Mouse (Mus musculus): ENCODE results near the gene Efcab10. TPM values are rescaled to one million over a fixed set of nuclear protein-coding genes. Genes with fewer than 3 reads are reported as not detected.

Efcab10 gene
- total RNA-seq (2015; ENCODE audit: low replicate concordance) (not detected in 2 replicates), total RNA-seq (2017; ENCODE audit: low replicate concordance) (not detected in 2 replicates)

- no peak for ATAC-seq (replicated peaks; ENCODE audit: low FRiP score, poor library complexity, severe bottlenecking)
These were observed at the start of gene Efcab10 for GRCm38 (mm10) chr12:33394804-33395623. TSS of gene Efcab10 (plus strand) at chr12:33394854.

DNA sequence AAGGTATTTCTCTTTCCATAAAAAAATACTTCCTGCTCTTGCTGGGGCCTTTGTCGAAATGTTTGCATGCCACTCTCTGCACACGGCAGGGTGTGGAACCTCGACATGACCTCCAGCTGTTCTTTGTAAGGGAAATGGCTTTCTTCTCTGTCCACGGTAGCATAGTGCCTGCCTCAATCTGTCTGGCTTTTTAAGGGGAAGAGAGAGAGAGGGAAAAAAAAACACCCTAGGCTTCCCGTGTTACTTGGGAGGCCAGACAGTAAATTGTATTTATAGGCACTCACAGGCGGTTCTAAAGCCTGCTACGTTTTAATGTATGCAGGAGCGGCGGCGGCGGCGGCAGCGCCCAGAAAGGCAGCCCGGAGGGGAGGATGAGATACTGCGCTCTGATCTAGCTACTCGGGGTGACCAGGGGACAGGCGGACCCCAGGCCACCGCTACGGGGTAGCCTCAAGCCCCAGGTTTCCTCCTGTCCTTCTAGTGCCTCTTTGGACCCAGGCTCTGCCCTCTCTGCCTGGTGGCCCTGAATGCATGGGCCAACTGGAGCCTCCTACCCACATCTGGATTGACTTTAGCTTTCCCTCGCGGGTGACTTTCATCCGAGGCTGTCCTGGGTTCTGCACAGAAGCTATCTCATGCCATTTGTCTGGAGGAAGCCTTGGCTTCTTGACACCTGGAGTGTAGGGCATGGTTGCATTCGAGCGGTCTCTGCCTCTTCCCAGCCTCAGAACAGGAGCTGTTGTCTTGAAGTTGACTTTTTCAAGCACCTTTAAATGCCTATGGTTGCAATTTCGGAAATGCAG lies 49.5 kb upstream of the Efcab10 start:
- no peak for ATAC-seq (replicated peaks; ENCODE audit: low FRiP score, poor library complexity, severe bottlenecking)

DNA sequence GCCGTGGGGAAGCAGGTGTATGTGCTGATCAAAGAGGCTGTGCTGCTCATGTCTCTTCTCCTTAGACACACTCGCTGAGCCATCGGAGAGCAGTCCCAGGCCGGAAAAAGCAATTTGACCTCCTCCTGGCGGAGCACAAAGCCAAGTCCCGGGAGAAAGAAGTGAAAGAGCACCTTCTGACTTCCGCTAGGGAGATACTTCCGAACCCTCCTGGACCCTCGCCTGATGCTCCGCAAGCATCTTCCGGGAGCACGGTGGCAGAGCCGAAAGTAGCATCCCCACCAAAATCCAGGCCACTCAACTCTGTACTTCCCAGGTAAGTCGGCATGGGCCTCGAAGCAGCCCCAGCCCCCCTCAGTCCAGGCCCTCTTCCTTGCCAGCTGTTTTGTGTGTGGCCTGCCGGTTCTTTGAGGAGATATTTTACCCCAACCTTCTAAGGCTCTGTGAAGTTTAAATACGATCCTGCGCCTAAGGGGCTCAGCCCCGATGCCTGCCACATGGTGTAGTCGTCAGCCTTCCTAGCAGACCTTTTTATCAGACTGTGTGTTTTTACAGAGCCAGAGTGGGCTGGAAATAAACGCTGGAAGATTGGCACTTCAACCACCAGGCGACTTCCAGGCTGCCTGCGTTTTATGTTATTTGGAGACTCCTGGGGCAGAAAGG lies 48.8 kb upstream of the Efcab10 start:
- no peak for ATAC-seq (replicated peaks; ENCODE audit: low FRiP score, poor library complexity, severe bottlenecking)

DNA sequence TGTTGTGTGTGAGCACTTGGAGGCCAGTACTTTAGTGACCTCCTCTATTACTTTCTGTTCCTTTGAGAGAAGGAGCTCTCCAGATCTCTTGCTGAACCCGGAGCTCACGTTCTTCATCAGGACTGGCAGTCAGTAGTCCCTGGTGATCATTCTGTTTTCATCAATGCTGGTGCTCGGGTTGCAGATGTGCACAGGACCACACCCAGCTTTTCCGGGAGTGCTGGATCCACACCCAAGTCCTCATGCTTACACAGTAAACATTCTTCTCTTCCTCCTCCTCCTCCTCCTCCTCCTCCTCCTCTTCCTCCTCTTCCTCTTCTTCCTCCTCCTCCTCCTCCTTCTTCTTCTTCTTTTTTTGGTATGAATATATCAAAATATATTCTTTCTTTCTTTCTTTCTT lies 42.0 kb upstream of the Efcab10 start:
- ATAC-seq (replicated peaks; ENCODE audit: low FRiP score, poor library complexity, severe bottlenecking): no peak

DNA sequence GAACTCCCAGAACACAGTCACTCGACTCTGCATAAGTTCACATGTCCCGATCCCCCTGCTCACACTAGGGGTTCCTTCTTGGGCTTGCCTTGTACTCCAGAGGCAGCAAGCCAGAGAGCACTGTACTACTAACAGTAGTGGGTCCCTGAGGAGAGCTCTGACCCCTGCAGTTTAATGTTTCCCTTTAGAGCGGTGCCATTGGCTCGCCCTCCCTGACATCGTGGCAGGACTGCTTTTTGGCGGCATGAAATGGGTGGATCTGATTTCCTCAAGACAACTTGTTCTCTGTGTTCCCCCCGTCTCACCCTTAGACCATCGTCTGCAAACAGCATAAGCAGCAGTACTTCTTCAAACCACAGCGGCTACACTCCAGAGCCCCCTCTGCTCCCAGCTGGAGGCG lies 36.3 kb upstream of the Efcab10 start:
- no peak for ATAC-seq (replicated peaks; ENCODE audit: low FRiP score, poor library complexity, severe bottlenecking)

- ATAC-seq (replicated peaks; ENCODE audit: low FRiP score, poor library complexity, severe bottlenecking): no peak
These were observed 35.4 kb upstream of the Efcab10 start for GRCm38 (mm10) chr12:33359209-33359608.

DNA sequence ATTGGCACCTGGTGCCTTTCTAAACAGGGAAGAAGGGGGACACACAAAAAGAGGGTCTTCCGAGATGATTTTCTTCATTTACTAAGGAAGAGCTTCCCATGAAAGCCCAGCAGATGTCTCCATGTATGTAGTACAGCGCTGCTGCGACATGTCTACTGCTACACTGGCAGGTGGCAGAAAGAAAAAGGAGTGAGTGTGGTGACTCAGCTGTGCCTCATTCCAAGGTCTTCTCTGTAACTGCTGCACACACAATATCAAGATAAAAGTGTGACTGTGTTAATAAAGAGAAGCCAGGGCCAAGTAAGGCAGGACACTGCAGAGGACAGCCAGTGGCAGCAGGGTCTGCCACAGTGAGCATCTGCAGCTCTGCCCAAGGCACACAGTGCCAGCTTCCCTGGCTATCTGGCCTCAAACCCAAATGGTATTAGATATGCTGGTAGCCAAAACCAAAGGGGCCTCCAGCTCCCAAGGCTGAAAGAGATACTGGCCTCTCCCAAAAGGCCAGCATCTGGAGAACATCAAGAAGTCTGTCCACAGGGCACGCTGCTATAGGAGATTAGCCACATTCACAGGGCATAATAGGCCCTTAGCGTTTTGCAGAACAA lies 34.7 kb upstream of the Efcab10 start:
- ATAC-seq (replicated peaks; ENCODE audit: low FRiP score, poor library complexity, severe bottlenecking): no peak

DNA sequence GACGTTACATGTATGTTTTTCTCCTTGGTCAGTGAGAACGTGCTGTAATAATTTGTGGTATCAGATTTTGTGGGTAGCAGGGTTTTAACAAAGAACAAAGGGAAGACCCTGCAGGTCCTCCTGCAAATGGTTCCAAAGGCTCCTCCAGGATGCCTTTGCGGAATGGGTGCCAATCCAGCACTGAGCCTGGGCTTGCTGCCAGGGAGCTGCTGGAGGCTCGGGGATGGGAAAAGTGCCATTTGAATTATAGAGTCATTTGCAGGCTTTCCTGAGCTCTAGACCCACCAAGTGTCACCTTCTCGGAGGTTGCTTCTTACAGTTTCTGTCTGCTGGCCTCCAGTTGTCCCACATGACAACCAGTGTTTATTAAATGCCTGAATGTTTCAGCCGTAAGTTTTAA lies 33.9 kb upstream of the Efcab10 start:
- no peak for ATAC-seq (replicated peaks; ENCODE audit: low FRiP score, poor library complexity, severe bottlenecking)

GRCm38 (mm10) chr12:33364511-33364910 lies 30.1 kb upstream of the Efcab10 start:
- no peak for ATAC-seq (replicated peaks; ENCODE audit: low FRiP score, poor library complexity, severe bottlenecking)

DNA sequence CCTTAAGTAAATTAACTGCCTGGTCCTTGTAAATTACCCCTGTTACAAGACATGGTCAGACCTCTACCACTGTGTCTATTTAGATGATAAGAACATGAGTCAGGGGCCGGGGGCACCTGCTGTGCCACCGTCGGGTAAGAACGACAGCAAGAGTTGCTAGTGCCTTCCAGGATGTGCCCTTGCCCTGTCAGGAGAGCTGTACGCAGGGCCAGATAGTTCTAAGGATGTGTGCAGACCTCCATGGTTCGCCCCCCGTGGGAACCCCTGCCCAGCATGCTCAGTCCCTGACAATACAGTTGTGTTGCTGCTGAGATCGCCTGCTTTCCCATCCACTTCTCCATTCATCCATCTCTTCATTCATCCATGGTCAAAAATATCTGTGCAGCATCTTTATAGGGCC lies 29.5 kb upstream of the Efcab10 start:
- no peak for ATAC-seq (replicated peaks; ENCODE audit: low FRiP score, poor library complexity, severe bottlenecking)

DNA sequence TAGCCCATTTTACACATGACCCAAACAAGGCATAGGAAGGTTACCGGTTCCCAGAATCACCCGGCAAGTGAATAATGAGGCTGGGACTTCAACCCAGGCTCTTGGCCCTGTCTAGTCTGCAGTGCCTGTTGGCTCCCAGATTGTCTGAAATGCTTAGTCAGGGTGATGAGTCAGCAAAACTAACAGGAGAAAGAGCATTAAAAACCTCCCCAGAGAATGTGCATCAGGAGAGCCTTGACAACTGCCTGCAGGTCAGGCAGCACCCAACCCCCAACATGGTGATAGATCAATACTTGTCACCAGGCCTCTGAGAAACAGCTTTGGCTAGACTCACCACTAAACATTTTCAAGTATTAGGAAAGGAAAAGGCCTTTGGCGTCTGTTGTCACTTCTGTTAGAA lies 25.1 kb upstream of the Efcab10 start:
- peak; percentile 68 for ATAC-seq (replicated peaks; ENCODE audit: low FRiP score, poor library complexity, severe bottlenecking)

DNA sequence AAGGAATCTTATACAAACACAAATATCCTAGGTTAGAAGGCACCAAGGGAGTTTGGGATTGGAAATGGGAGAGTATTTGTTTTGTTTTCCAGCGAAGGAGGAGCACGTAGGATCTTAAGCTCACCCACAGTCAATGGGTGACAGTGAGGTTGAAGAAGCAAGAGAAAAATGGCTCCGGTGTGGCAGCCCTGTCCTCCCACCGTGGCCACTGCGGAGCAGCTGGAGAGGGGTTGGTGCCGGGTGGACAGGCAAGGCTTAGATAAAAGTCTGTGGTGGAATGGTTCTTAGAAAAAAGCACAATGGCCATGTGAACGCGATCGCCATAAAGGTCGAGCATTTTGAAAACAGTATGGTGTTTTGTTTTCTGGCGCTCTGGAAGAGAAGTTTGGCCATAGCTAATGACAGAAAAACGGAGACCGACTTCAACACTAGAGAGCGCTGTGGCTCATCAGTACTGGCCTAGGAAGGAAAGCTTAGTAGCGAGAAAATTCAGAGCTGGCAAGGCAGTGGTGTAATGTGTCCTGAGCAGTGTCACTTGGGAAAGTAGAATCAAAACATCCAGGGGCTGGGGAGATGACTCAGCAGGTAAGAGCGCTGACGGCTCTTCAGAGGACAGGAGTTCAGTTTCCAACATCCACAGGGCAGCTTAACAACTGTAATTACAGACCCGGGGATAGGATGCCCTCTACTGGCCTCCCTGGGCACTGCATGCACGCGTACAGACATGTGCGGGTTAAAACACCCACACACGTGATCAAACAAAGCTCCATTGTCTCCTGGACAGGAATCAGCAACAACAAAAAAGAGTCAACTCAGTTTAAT lies 14.8 kb upstream of the Efcab10 start:
- ATAC-seq (replicated peaks; ENCODE audit: low FRiP score, poor library complexity, severe bottlenecking): peak; percentile 86

DNA sequence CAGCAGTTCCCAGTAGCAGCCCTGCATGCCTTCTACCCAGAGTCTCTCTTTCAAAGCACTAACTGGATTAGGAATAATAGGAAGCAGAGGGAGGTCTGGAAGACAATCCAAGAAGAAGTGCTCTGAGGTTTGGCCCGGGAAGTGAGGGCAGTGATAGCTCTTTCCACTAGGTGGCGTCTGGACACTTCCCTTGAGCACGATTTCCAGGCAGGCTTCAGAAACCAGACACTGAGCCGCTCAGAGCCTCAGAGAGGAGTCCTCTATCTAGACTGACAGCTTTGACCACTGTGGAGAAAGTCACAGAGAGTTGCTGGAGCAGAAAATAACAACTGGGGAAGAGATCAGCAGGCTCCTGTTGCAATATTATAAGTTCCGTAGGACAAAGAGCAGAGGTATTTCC lies 5.8 kb upstream of the Efcab10 start:
- peak; percentile 84 for ATAC-seq (replicated peaks; ENCODE audit: low FRiP score, poor library complexity, severe bottlenecking)

DNA sequence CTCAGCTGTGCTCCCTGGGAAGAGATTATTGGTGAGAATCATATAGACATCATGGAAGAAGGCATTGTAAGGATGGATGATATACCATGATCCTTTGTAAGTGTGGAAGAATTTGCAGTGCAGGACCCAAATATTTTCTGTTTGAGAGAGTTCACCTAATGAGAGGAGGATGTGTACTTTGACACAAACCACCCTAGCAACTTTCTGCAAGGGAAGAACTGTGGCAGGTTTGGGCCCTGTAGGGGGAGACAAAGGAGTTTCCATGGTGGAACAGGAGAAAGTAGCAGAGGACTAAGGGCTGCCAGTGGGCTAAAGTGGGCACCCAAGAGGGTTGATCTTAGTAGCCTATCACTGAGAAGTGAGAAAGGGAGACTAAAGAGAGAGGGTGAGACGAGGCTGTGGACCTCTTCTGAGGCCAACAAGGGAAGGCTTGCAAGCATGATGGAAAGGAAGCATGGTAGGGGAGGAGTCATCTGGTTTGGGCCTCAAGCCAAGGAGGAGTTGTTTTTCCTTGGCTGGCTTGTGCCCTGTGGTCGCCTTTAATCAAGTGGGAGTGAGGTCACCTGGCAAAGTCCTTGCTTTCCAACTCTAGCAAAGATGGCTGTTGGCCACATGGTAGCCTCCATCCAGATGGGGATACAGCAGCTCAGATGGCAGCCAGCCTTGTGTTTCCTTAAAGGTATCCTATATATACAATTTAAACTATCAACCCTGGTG lies 3.7 kb upstream of the Efcab10 start:
- ATAC-seq (replicated peaks; ENCODE audit: low FRiP score, poor library complexity, severe bottlenecking): no peak

GRCm38 (mm10) chr12:33403265-33403693 lies 8.6 kb downstream of the Efcab10 start:
- ATAC-seq (replicated peaks; ENCODE audit: low FRiP score, poor library complexity, severe bottlenecking): 0 out of 2 replicates have a peak, but pooled peaks have one; percentile 52

DNA sequence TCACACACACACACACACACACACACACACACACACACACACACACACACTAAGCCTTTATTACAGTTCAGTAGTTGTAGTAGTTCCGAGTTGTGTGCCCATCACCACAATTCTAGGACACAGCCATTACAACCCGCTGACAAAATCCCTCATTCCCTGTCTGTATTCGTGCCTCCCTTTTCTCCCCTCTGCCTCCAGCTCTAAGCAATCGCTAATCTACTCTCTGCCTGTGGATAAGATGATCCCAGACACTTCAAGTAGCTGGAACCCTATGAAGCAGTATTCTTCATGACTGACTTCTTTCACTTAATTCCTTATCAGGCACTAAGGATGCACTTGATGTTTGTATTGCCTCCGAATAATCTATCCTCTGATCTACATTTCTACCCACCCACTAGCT lies 10.3 kb downstream of the Efcab10 start:
- ATAC-seq (replicated peaks; ENCODE audit: low FRiP score, poor library complexity, severe bottlenecking): no peak

GRCm38 (mm10) chr12:33405398-33406026 lies 10.9 kb downstream of the Efcab10 start:
- ATAC-seq (replicated peaks; ENCODE audit: low FRiP score, poor library complexity, severe bottlenecking): no peak

- no peak for ATAC-seq (replicated peaks; ENCODE audit: low FRiP score, poor library complexity, severe bottlenecking)
These were observed 17.0 kb downstream of the Efcab10 start for GRCm38 (mm10) chr12:33411580-33412151.

Data from erythroid progenitor cell, adult 5-6 weeks (primary cell).